Mouse (Mus musculus): ENCODE results near the gene Cks2. TPM values are rescaled to one million over a fixed set of nuclear protein-coding genes. Genes with fewer than 3 reads are reported as not detected.

Gene Cks2
- polyA plus RNA-seq, 1 experiment from 2014 or later: 278 TPM

- 82% methylated on average over 5 of the region's 5 CpGs for WGBS (ENCODE audit: insufficient replicate concordance)
- H3K4me1 ChIP-seq (ENCODE audit: insufficient read depth): no peaks in the 10 kb centered on the region; the same call in 1 of the 2 replicates
- H3K27ac ChIP-seq (ENCODE audit: low read depth): no peak overlapping the region
- H3K36me3 ChIP-seq (replicated peaks; ENCODE audit: insufficient read depth, low read length): peaks cover 90% of the 10 kb centered on the region
- TF ChIP-seq EP300 (IDR thresholded peaks at IDR 0.05; ENCODE audit: low read depth): no peak
- TF ChIP-seq CTCF (IDR thresholded peaks at IDR 0.05; ENCODE audit: low read depth): no peak
- no peak overlapping the region for H3K4me2 ChIP-seq (ENCODE audit: low read depth, low read length)
- H3K9ac ChIP-seq (replicated peaks): no peak overlapping the region
- ATAC-seq: no peak
- H3K4me3 ChIP-seq (ENCODE audit: low read depth, low read length): no peak overlapping the region
- no peaks in the 10 kb centered on the region for H3K9me3 ChIP-seq (ENCODE audit: low read length)
- no peak for DNase-seq
- H3K27me3 ChIP-seq (ENCODE audit: insufficient read depth, low read length): no peaks in the 10 kb centered on the region
Observed at GRCm38 (mm10) chr13:51681076-51681475, 36.0 kb downstream of the Cks2 start.

- no peak for ATAC-seq
- no peak overlapping the region for H3K27ac ChIP-seq (ENCODE audit: low read depth)
- DNase-seq: no peak
- no peaks in the 10 kb centered on the region for H3K27me3 ChIP-seq (ENCODE audit: insufficient read depth, low read length)
- no peak overlapping the region for H3K4me2 ChIP-seq (ENCODE audit: low read depth, low read length)
- WGBS (ENCODE audit: insufficient replicate concordance): 93% methylated on average over 8 of the region's 8 CpGs
- no peaks in the 10 kb centered on the region for H3K9me3 ChIP-seq (ENCODE audit: low read length)
- no peak for TF ChIP-seq EP300 (IDR thresholded peaks at IDR 0.05; ENCODE audit: low read depth)
- no peak for TF ChIP-seq CTCF (IDR thresholded peaks at IDR 0.05; ENCODE audit: low read depth)
- H3K4me1 ChIP-seq (ENCODE audit: insufficient read depth): peaks cover 2% of the 10 kb centered on the region; the same call in 1 of the 2 replicates
- no peak overlapping the region for H3K9ac ChIP-seq (replicated peaks)
- H3K4me3 ChIP-seq (ENCODE audit: low read depth, low read length): no peak overlapping the region
- H3K36me3 ChIP-seq (replicated peaks; ENCODE audit: insufficient read depth, low read length): peaks cover 88% of the 10 kb centered on the region
Observed at GRCm38 (mm10) chr13:51681634-51682033, 36.6 kb downstream of the Cks2 start.

GRCm38 (mm10) chr13:51685290-51685966 is 40.4 kb downstream of the Cks2 start:
- H3K9ac ChIP-seq (replicated peaks): no peak overlapping the region
- 0 out of 2 replicates have a peak, but pooled peaks cover 7% of the 10 kb centered on the region for H3K4me1 ChIP-seq (ENCODE audit: insufficient read depth)
- H3K4me2 ChIP-seq (ENCODE audit: low read depth, low read length): no peak overlapping the region
- no peaks in the 10 kb centered on the region for H3K27me3 ChIP-seq (ENCODE audit: insufficient read depth, low read length)
- DNase-seq: no peak
- peaks cover 71% of the 10 kb centered on the region for H3K36me3 ChIP-seq (replicated peaks; ENCODE audit: insufficient read depth, low read length)
- 63% methylated on average over 7 of the region's 7 CpGs for WGBS (ENCODE audit: insufficient replicate concordance)
- peak; percentile 74 for ATAC-seq
- H3K9me3 ChIP-seq (ENCODE audit: low read length): no peaks in the 10 kb centered on the region
- TF ChIP-seq EP300 (IDR thresholded peaks at IDR 0.05; ENCODE audit: low read depth) (peak; percentile 37; the same call in 1 of the 2 replicates), CTCF (IDR thresholded peaks at IDR 0.05; ENCODE audit: low read depth) (no peak)
- no peak overlapping the region for H3K4me3 ChIP-seq (ENCODE audit: low read depth, low read length)
- no peak overlapping the region for H3K27ac ChIP-seq (ENCODE audit: low read depth)

- ATAC-seq (no peak), DNase-seq (no peak)
- no peak for TF ChIP-seq EP300 (IDR thresholded peaks at IDR 0.05; ENCODE audit: low read depth)
- no peak for TF ChIP-seq CTCF (IDR thresholded peaks at IDR 0.05; ENCODE audit: low read depth)
- H3K9ac ChIP-seq (replicated peaks): no peak overlapping the region
- H3K27ac ChIP-seq (ENCODE audit: low read depth): no peak overlapping the region
- 67% methylated on average over 5 of the region's 5 CpGs for WGBS (ENCODE audit: insufficient replicate concordance)
- no peaks in the 10 kb centered on the region for H3K9me3 ChIP-seq (ENCODE audit: low read length)
- peaks cover 58% of the 10 kb centered on the region for H3K36me3 ChIP-seq (replicated peaks; ENCODE audit: insufficient read depth, low read length)
- H3K4me1 ChIP-seq (ENCODE audit: insufficient read depth): 0 out of 2 replicates have a peak, but pooled peaks cover 7% of the 10 kb centered on the region
- no peaks in the 10 kb centered on the region for H3K27me3 ChIP-seq (ENCODE audit: insufficient read depth, low read length)
- H3K4me3 ChIP-seq (ENCODE audit: low read depth, low read length): no peak overlapping the region
- H3K4me2 ChIP-seq (ENCODE audit: low read depth, low read length): no peak overlapping the region
Observed at GRCm38 (mm10) chr13:51686966-51687365, 41.9 kb downstream of the Cks2 start.

DNA sequence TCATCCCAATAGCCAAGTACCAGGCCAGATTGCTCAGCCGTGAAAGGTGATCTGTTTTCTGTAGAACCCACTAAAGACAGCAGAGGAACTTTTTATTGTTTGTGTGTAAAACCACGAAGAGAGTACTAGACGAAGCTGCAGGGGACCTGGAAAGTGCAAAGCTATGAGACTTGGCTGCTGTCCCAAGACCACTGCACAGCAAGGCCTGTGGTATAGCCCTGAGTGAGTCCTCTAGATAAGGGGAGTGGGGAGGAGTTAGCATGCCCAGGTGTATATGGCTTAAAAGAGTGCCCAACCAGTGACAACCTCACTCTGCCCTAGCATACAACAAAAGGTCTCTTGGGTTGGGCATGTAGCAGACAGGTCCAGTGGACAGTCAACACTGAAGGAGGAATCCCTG is 43.7 kb downstream of the Cks2 start:
- H3K9me3 ChIP-seq (ENCODE audit: low read length): no peaks in the 10 kb centered on the region
- H3K36me3 ChIP-seq (replicated peaks; ENCODE audit: insufficient read depth, low read length): peaks cover 42% of the 10 kb centered on the region
- no peak overlapping the region for H3K9ac ChIP-seq (replicated peaks)
- H3K4me3 ChIP-seq (ENCODE audit: low read depth, low read length): no peak overlapping the region
- no peak overlapping the region for H3K4me2 ChIP-seq (ENCODE audit: low read depth, low read length)
- WGBS (ENCODE audit: insufficient replicate concordance): 46% methylated on average over 3 of the region's 3 CpGs
- TF ChIP-seq EP300 (IDR thresholded peaks at IDR 0.05; ENCODE audit: low read depth): no peak
- TF ChIP-seq CTCF (IDR thresholded peaks at IDR 0.05; ENCODE audit: low read depth): no peak
- ATAC-seq: no peak
- no peak for DNase-seq
- H3K4me1 ChIP-seq (ENCODE audit: insufficient read depth): 0 out of 2 replicates have a peak, but pooled peaks cover 7% of the 10 kb centered on the region
- H3K27ac ChIP-seq (ENCODE audit: low read depth): no peak overlapping the region
- no peaks in the 10 kb centered on the region for H3K27me3 ChIP-seq (ENCODE audit: insufficient read depth, low read length)

GRCm38 (mm10) chr13:51696481-51696880 is 51.4 kb downstream of the Cks2 start:
- TF ChIP-seq EP300 (IDR thresholded peaks at IDR 0.05; ENCODE audit: low read depth) (no peak), CTCF (IDR thresholded peaks at IDR 0.05; ENCODE audit: low read depth) (no peak)
- no peak overlapping the region for H3K4me3 ChIP-seq (ENCODE audit: low read depth, low read length)
- H3K4me1 ChIP-seq (ENCODE audit: insufficient read depth): no peaks in the 10 kb centered on the region
- no peak overlapping the region for H3K27ac ChIP-seq (ENCODE audit: low read depth)
- H3K9ac ChIP-seq (replicated peaks): no peak overlapping the region
- H3K36me3 ChIP-seq (replicated peaks; ENCODE audit: insufficient read depth, low read length): no peaks in the 10 kb centered on the region
- H3K9me3 ChIP-seq (ENCODE audit: low read length): no peaks in the 10 kb centered on the region
- H3K4me2 ChIP-seq (ENCODE audit: low read depth, low read length): no peak overlapping the region
- no peaks in the 10 kb centered on the region for H3K27me3 ChIP-seq (ENCODE audit: insufficient read depth, low read length)
- ATAC-seq: 0 out of 2 replicates have a peak, but pooled peaks have one; percentile 27
- no peak for DNase-seq

All from liver, postnatal 0 days (tissue).